Mouse (Mus musculus) hindbrain, embryonic 15.5 days (tissue): ENCODE data around the gene Ttc25. TPM values are rescaled to one million over a fixed set of nuclear protein-coding genes. Genes with fewer than 3 reads are reported as not detected.

Source experiments
- ATAC-seq: fragments of 200-750 bp; cut with Nextera tagmentation; 2 replicates; pipeline ENCODE4 v1.8.0; 2017; ENCODE audit warnings: low read depth, moderate number of reproducible peaks, moderate TSS enrichment; ENCODE audit not compliant: low FRiP score
- H3K27ac ChIP-seq: fragments of 300-500 bp; sonication (generic); replicated peaks from 2 replicates; pipeline ENCODE4 v1.5.1; 2015; ENCODE audit warnings: mild to moderate bottlenecking, inconsistent platforms
- H3K27me3 ChIP-seq: fragments of 300-500 bp; sonication (generic); 2 replicates; pipeline ENCODE4 v1.6.1; 2015; ENCODE audit warnings: control low read depth, inconsistent platforms
- H3K36me3 ChIP-seq: fragments of 300-500 bp; sonication (generic); 2 replicates; pipeline ENCODE4 v1.6.1; 2015; ENCODE audit warnings: control low read depth, inconsistent platforms
- H3K4me1 ChIP-seq: fragments of 300-500 bp; sonication (generic); replicated peaks from 2 replicates; pipeline ENCODE4 v1.6.1; 2015; ENCODE audit warnings: control low read depth, inconsistent platforms
- H3K4me2 ChIP-seq: fragments of 300-500 bp; sonication (generic); 2 replicates; pipeline ENCODE4 v1.6.1; 2015; ENCODE audit warnings: moderate library complexity, mild to moderate bottlenecking, inconsistent platforms
- H3K4me3 ChIP-seq: fragments of 300-500 bp; sonication (generic); 2 replicates; pipeline ENCODE4 v1.5.1; 2015; ENCODE audit warnings: mild to moderate bottlenecking, inconsistent platforms
- H3K9ac ChIP-seq: fragments of 300-500 bp; sonication (generic); 2 replicates; pipeline ENCODE4 v1.6.1; 2015; ENCODE audit warnings: inconsistent platforms
- H3K9me3 ChIP-seq: fragments of 300-500 bp; sonication (generic); 2 replicates; pipeline ENCODE4 v1.6.1; 2016; ENCODE audit warnings: control low read depth, inconsistent platforms
- WGBS: fragments of 180-500 bp; shearing (Covaris S2); methylation state at CpG from one replicate; pipeline ENCODE4 v1.1.7; 2015; 5-methylcytosine and 5-hydroxymethylcytosine counted together
- polyA plus RNA-seq: library from polyadenylated mRNA; unstranded; fragments of >200 nt; fragmentation: Nextera tagmentation; extraction: Ambion mirVana; gene quantifications from 2 replicates; pipeline ENCODE4 v1.2.1, GENCODE M21; 2015

Ttc25 gene
- polyA plus RNA-seq, 1 experiment from 2014 or later = 2.6 TPM

GRCm38 (mm10) chr11:100559476-100559875 is 14.1 kb downstream of the Ttc25 start:
- no peaks in the 10 kb centered on the region for H3K36me3 ChIP-seq
- ATAC-seq = no peak
- no peaks in the 10 kb centered on the region for H3K27me3 ChIP-seq
- no peaks in the 10 kb centered on the region for H3K9me3 ChIP-seq
- no peak overlapping the region for H3K4me2 ChIP-seq
- no peak overlapping the region for H3K9ac ChIP-seq
- H3K4me1 ChIP-seq = no peaks in the 10 kb centered on the region
- H3K4me3 ChIP-seq = no peak overlapping the region
- no peak overlapping the region for H3K27ac ChIP-seq
- WGBS = 62% methylated on average over 7 of the region's 7 CpGs

GRCm38 (mm10) chr11:100561748-100562147 is 16.3 kb downstream of the Ttc25 start:
- no peak overlapping the region for H3K4me2 ChIP-seq
- no peak overlapping the region for H3K9ac ChIP-seq
- no peaks in the 10 kb centered on the region for H3K27me3 ChIP-seq
- WGBS = 52% methylated on average over 5 of the region's 5 CpGs
- H3K9me3 ChIP-seq = no peaks in the 10 kb centered on the region
- H3K36me3 ChIP-seq = no peaks in the 10 kb centered on the region
- H3K27ac ChIP-seq = no peak overlapping the region
- no peaks in the 10 kb centered on the region for H3K4me1 ChIP-seq
- no peak overlapping the region for H3K4me3 ChIP-seq
- no peak for ATAC-seq

- H3K27ac ChIP-seq = no peak overlapping the region
- no peaks in the 10 kb centered on the region for H3K27me3 ChIP-seq
- no peak for ATAC-seq
- no peak overlapping the region for H3K4me2 ChIP-seq
- H3K4me1 ChIP-seq = no peaks in the 10 kb centered on the region
- H3K9ac ChIP-seq = no peak overlapping the region
- H3K9me3 ChIP-seq = no peaks in the 10 kb centered on the region
- no peaks in the 10 kb centered on the region for H3K36me3 ChIP-seq
- WGBS = 84% methylated on average over 15 of the region's 15 CpGs
- H3K4me3 ChIP-seq = no peak overlapping the region
These were observed 18.9 kb downstream of the Ttc25 start for GRCm38 (mm10) chr11:100564297-100564696.

- Histone ChIP-seq H3K27ac (no peak overlapping the region), H3K27me3 (no peaks in the 10 kb centered on the region), H3K4me2 (no peak overlapping the region), H3K4me1 (no peaks in the 10 kb centered on the region), H3K9me3 (no peaks in the 10 kb centered on the region), H3K9ac (no peak overlapping the region), H3K4me3 (no peak overlapping the region), H3K36me3 (no peaks in the 10 kb centered on the region)
- no peak for ATAC-seq
- WGBS = 92% methylated on average over 6 of the region's 6 CpGs
These were observed 19.3 kb downstream of the Ttc25 start for GRCm38 (mm10) chr11:100564703-100565102.

GRCm38 (mm10) chr11:100567229-100567628 is 21.8 kb downstream of the Ttc25 start:
- no peak overlapping the region for H3K27ac ChIP-seq
- H3K4me1 ChIP-seq = peaks cover 10% of the 10 kb centered on the region
- no peak overlapping the region for H3K9ac ChIP-seq
- H3K36me3 ChIP-seq = no peaks in the 10 kb centered on the region
- 83% methylated on average over 5 of the region's 5 CpGs for WGBS
- H3K4me2 ChIP-seq = no peak overlapping the region
- no peaks in the 10 kb centered on the region for H3K9me3 ChIP-seq
- ATAC-seq = no peak
- H3K4me3 ChIP-seq = no peak overlapping the region
- H3K27me3 ChIP-seq = peaks cover 6% of the 10 kb centered on the region; the same call in 1 of the 2 replicates

GRCm38 (mm10) chr11:100567815-100568245 is 22.4 kb downstream of the Ttc25 start:
- H3K4me2 ChIP-seq = no peak overlapping the region
- no peak for ATAC-seq
- no peak overlapping the region for H3K4me3 ChIP-seq
- H3K36me3 ChIP-seq = no peaks in the 10 kb centered on the region
- H3K27me3 ChIP-seq = peaks cover 6% of the 10 kb centered on the region; the same call in 1 of the 2 replicates
- H3K9me3 ChIP-seq = no peaks in the 10 kb centered on the region
- 67% methylated on average over 9 of the region's 9 CpGs for WGBS
- peaks cover 10% of the 10 kb centered on the region for H3K4me1 ChIP-seq
- H3K9ac ChIP-seq = no peak overlapping the region
- no peak overlapping the region for H3K27ac ChIP-seq

- no peak overlapping the region for H3K4me3 ChIP-seq
- ATAC-seq = no peak
- H3K27me3 ChIP-seq = peaks cover 6% of the 10 kb centered on the region; the same call in 1 of the 2 replicates
- no peaks in the 10 kb centered on the region for H3K9me3 ChIP-seq
- WGBS = 87% methylated on average over 8 of the region's 8 CpGs
- H3K27ac ChIP-seq = no peak overlapping the region
- no peaks in the 10 kb centered on the region for H3K36me3 ChIP-seq
- H3K4me1 ChIP-seq = peaks cover 10% of the 10 kb centered on the region
- no peak overlapping the region for H3K9ac ChIP-seq
- no peak overlapping the region for H3K4me2 ChIP-seq
These were observed 23.3 kb downstream of the Ttc25 start for GRCm38 (mm10) chr11:100568692-100569091.

GRCm38 (mm10) chr11:100569789-100570188 is 24.4 kb downstream of the Ttc25 start:
- Histone ChIP-seq H3K4me1 (peaks cover 14% of the 10 kb centered on the region), H3K4me2 (no peak overlapping the region), H3K9me3 (no peaks in the 10 kb centered on the region), H3K27ac (no peak overlapping the region), H3K27me3 (peaks cover 6% of the 10 kb centered on the region; the same call in 1 of the 2 replicates), H3K4me3 (no peak overlapping the region), H3K9ac (no peak overlapping the region), H3K36me3 (no peaks in the 10 kb centered on the region)
- 64% methylated on average over 9 of the region's 9 CpGs for WGBS
- no peak for ATAC-seq

- Histone ChIP-seq H3K9ac (0 out of 2 replicates have a peak overlapping the region, but pooled peaks have one; percentile 30), H3K4me2 (peak overlapping the region; percentile 54), H3K27ac (no peak overlapping the region), H3K9me3 (no peaks in the 10 kb centered on the region), H3K4me3 (peak overlapping the region; percentile 26), H3K27me3 (peaks cover 6% of the 10 kb centered on the region; the same call in 1 of the 2 replicates), H3K36me3 (no peaks in the 10 kb centered on the region), H3K4me1 (peaks cover 19% of the 10 kb centered on the region)
- 8% methylated on average over 8 of the region's 8 CpGs for WGBS
- ATAC-seq = no peak; the same call in 1 of the 2 replicates
These were observed 25.2 kb downstream of the Ttc25 start for GRCm38 (mm10) chr11:100570430-100571201.

- no peak overlapping the region for H3K27ac ChIP-seq
- no peaks in the 10 kb centered on the region for H3K9me3 ChIP-seq
- ATAC-seq = no peak
- H3K36me3 ChIP-seq = no peaks in the 10 kb centered on the region
- peaks cover 25% of the 10 kb centered on the region for H3K4me1 ChIP-seq
- H3K27me3 ChIP-seq = peaks cover 6% of the 10 kb centered on the region; the same call in 1 of the 2 replicates
- 0 out of 2 replicates have a peak overlapping the region, but pooled peaks have one; percentile 30 for H3K9ac ChIP-seq
- peak overlapping the region; percentile 54 for H3K4me2 ChIP-seq
- WGBS = 6% methylated on average over 16 of the region's 16 CpGs
- H3K4me3 ChIP-seq = peak overlapping the region; percentile 26
These were observed 25.8 kb downstream of the Ttc25 start for GRCm38 (mm10) chr11:100571202-100571567.

- Histone ChIP-seq H3K4me2 (peak overlapping the region; percentile 83), H3K9me3 (no peaks in the 10 kb centered on the region), H3K4me3 (peak overlapping the region; percentile 58; the same call in 1 of the 2 replicates), H3K27ac (no peak overlapping the region), H3K4me1 (peaks cover 36% of the 10 kb centered on the region), H3K36me3 (no peaks in the 10 kb centered on the region), H3K9ac (no peak overlapping the region), H3K27me3 (peaks cover 6% of the 10 kb centered on the region; the same call in 1 of the 2 replicates)
- 89% methylated on average over 3 of the region's 3 CpGs for WGBS
- ATAC-seq = no peak
These were observed 28.8 kb downstream of the Ttc25 start for GRCm38 (mm10) chr11:100574188-100574587.

GRCm38 (mm10) chr11:100574708-100575483 is 29.5 kb downstream of the Ttc25 start, which contains the start of gene Cnp:
Gene Cnp, plus strand, starts transcription at chr11:100574904.
- peaks cover 6% of the 10 kb centered on the region; the same call in 1 of the 2 replicates for H3K27me3 ChIP-seq
- peaks cover 36% of the 10 kb centered on the region for H3K4me1 ChIP-seq
- H3K9ac ChIP-seq = peak within 1 kb of the TSS; percentile 51
- H3K4me3 ChIP-seq = peak within 1 kb of the TSS; percentile 58
- no peaks in the 10 kb centered on the region for H3K9me3 ChIP-seq
- 2% methylated on average over 47 of the region's 47 CpGs for WGBS
- peak; percentile 68; the same call in 1 of the 2 replicates for ATAC-seq
- peak within 1 kb of the TSS; percentile 83 for H3K4me2 ChIP-seq
- H3K36me3 ChIP-seq = no peaks in the 10 kb centered on the region
- peak within 1 kb of the TSS; percentile 68 for H3K27ac ChIP-seq
